Mouse (Mus musculus): ENCODE measurements around the gene Nom1.
"Not testable (repeated sequence)": the region's sequence is repeated elsewhere in the genome, so short reads cannot be mapped to it uniquely, and the experiment has no call there.

The Nom1 gene

GRCm38 (mm10) chr5:29434228-29434871 is at the start of gene Nom1:
TSS of gene Nom1 (plus strand) at chr5:29434664.
- DNase-seq, result peak; percentile 92 to 95

DNA sequence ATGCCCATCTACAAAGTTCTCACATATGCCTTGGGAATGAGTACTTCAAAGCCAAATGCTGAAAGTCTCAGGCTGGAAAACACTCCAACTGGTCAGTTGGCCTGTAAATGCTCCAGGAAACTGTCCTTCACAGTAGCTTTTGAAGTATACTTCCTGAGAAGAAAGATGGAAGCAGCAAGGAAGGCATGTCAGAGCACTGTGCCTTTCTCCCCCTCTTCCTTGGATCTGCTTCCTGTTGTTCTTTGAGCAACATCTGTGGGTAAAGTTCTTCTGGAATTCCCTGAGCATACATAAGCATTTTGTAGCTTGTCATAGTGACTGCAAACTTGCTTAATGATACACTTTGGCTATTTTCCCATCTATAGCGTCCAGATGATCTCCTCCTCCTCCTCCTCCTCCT is 46.9 kb upstream of the Nom1 start:
- DNase-seq, result no peak

DNA sequence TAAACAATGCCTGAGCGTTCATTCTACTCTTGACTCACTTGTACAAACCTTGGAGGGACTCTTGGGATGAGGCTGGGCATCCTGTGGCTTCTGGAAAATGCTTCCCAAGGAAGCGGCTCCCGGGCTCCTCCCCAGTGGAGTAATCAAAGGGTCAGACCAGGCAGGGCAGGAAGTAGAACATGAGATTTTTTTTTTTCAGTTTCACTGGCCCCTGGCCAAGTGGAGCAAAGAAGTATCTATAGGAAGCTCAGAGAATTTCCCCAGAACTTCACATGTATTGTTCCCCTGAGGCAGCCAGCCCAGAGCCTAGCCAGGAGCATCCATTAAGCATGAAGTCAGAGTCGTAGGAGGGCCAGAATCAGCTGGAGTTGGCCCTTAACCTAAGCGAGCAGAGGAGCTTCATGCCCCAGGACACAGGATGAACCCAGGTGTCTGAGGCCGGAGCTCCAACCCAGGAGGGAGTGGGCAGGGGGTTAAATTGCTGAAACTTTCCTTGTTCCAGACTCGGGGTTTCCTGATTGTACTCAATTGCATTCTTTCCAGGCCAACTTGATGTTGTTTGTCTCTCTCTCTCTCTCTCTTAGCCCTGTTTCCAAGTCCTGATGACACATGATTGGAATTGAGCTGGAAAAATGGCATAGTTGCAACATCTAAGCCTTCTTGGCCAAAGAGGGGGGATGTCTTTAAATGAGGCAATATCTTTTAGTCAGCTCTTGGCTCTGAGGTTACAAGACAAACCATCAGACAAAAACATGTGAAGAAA is 46.1 kb upstream of the Nom1 start:
- DNase-seq, result peak; percentile 12 to 46

- DNase-seq, result peak; percentile 90 to 91
Observed at GRCm38 (mm10) chr5:29388944-29389765, 45.3 kb upstream of the Nom1 start.

GRCm38 (mm10) chr5:29398427-29398826 is 36.0 kb upstream of the Nom1 start:
- DNase-seq, result peak in 1 of 2 experiments; percentile 10

- no peak for DNase-seq
Observed at GRCm38 (mm10) chr5:29410854-29411253, 23.6 kb upstream of the Nom1 start.

DNA sequence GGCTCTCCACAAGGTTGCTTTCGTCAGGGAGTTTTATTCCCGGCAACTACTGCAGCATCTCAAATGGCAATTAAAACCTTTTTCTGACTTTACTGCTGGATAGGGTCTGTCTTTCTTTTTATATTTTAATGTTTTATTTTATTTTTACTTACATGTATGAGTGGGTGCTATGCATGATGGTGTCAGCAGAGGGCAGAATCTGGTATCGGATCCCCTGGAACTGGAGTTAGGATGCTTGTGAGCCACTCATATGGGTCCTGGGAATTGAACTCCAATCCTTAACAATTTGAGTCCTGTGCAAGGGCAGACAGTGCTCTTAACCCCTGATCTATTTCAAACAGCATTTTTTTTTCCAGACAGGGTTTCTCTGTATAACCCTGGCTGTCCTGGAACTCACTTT is 21.4 kb upstream of the Nom1 start:
- DNase-seq, result peak; percentile 5 to 19

GRCm38 (mm10) chr5:29423330-29423729 is 11.1 kb upstream of the Nom1 start:
- DNase-seq, result not testable (repeated sequence)

- peak; percentile 56 to 68 for DNase-seq
Observed at GRCm38 (mm10) chr5:29434872-29435358, 451 bp downstream of the Nom1 start.

DNA sequence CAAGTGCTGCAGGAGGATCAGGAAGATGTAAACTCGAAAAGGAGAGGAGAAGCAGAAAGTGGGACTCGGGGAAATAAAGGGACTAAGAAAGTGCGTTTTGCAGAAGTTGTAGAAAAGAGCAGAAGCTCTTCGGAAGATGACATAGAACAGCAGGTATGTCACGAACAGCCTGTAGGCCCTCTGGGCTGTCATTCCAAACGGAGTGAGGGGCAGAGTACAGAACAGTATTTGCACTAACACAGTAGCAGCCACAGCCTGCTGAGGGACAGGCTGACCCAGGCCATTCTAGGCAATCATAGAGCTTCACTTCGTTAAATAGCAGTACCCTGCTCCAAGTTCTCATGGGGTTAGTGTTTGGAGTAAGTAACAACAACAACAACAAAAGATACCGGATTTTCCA is 1.0 kb downstream of the Nom1 start:
- DNase-seq, result no peak

GRCm38 (mm10) chr5:29436728-29437127 is 2.3 kb downstream of the Nom1 start:
- not testable (repeated sequence) for DNase-seq

DNA sequence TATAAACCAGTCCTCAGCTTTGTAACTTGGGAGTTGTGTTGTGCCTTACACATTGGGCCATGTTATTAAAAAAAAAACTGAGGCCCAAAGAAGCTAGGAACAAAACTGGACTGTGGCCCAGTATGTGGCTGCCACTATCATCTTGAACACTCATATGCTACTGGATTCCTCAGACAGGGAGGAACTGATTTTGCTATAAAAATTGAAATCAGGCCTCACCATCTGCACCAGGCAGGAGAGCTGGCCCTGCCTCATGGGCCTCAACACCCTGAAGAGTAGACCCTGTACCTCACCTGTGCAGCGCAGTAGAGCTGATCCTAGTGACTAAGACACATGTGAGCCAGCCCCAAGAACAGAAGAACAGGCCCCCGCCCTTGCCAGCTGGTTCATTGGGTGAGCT is 10.8 kb downstream of the Nom1 start:
- DNase-seq, result no peak

DNA sequence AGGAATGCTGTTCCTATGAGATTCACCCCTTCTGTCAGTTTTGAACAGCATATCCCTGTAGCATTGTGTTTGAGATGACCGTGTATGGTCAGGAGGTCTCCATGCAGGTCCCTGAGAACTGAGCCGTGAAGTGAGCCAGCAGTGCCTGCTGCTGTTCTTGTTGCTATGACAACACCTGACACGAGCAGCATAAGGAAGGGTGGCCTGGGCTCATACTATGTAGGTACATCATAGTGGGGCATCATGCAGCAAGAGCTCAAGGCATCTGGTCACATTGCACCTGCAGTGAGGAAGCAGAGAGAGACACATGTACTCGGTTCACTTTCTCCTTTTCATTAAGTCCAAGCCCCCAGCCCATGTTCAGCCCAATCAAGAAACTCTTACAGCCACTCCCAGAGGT is 17.9 kb downstream of the Nom1 start:
- DNase-seq, result no peak

DNA sequence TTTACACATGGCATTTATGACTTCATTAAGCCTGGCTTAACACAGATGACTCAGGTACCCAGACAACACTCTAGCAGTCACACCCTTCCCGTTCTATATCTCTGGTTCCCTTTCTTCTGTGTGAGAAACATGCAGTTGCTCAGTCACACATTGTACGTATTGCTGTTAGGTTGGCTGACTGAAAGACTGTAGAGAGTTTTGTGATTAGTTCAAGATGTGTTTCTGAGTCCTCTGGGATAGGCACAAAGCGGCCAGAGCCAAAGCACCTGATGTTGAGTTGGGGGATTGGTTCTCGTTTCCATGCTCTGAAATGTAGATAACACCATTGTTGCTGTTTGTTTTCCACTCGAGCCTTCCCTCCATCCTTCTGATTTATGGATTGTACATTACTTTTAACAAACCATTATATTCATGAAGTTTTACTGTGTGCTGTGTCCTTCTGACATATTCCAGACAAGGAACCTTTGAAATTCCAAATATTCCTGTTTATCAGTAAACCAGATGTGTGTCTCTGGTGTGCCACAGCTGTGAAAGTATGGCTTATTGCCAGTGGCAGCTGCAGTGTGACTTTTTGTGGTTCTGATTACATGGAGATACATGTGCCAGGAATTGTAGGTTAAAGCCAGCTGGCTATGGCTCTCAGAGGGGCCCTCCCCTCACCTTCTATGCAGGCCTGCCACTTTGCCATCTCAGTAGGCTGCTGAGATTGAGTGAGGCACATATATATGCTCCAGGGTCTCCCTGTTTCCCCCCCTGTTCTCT is 22.6 kb downstream of the Nom1 start:
- DNase-seq, result no peak

DNA sequence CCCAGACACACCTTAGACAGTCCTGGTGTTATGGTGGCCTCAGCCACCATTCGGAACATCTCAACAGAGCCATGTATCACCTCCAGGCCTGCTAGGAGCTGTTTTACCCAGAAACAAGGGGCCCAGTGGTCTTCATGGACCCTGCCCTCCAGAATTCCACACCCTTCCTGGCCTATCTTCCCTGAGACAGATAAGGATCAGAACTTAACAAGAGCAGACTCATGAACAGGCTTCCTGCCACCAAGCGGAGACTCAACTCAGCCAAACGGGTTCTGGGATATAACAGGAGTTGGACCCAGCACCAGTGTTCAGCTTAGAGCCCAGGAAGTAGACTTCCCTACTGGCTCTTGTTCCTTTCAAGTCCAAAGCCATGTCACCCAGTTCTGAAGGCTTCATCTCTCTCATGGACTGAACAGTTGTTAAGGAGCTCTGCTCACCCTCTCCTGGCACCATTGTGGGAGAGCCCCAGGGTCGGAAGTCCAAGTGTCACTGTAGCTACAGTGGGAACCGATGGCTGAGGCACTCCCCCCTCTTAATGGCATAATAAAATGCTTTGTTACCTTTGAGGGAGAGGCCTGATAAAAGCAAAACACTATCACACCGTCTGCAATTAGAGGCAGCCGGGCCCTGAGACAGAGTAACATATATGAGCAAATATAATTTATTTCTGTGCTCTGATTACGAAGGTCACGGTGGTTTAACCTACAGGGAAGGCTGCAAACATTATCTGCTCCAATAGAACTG is 28.7 kb downstream of the Nom1 start:
- no peak for DNase-seq

DNA sequence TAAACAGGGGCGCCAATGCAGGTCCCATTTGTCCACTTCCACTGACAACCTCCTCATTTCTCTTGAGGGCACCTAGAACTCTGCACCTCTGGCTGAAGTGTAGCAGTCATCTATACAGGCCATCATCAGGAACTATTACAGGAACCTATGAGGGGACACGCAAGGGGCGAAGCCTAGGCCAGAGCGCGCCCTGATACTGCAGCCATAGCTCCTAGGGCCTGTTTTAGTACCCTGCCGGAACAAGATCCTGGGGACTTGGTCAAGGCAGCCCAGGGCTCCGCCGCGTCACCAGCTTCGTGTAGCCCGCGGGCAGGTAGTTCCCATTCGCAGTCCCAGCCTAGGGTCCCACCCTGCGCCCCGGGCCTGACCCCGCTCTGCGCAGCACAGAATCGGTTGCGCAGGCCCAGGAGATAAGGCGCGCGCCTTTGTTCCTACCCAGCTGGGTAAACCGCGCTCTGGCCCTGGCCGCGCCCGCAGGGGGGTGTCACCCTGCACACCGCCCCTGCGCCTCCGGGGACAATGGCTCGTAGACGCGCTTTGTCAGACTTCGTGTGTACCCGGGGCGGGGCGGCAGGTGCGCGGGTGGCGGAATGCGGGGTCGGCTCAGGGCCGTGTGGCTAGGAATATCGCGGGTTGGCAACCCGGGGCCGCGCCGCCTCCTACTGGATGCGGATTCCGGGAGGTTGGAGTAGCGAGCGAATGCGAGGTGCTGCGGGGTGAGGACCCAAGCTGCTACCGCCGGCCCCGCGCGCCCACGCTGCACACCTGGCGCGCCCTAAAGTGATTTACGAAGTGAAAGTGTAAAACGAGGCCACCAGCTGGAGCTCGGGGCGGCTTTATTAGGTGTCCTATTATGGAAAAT is 33.3 kb downstream of the Nom1 start:
- DNase-seq, result peak in 1 of 2 experiments; percentile 23

GRCm38 (mm10) chr5:29468351-29469065 is 34.0 kb downstream of the Nom1 start:
- DNase-seq, result no peak

- DNase-seq, result no peak
Observed at GRCm38 (mm10) chr5:29469501-29469900, 35.0 kb downstream of the Nom1 start.

DNA sequence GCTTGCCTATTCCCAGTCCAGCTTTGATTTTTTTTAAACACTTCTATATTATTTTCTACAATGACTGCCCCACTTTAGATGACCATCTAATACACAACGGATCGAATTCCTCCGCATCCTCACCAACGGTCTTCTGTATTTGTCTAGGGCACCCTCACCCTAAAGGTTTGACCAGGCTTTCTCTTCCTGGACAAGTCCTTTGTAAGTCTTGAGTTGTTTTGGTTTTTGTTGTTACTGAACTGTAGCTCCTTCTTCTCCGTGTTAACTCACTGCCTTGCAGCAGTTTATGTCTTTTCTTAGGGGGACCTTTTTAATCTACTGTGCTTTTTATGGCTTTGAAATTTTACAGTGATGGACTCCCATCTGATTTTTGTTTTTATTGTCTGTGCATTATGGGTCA is 35.8 kb downstream of the Nom1 start:
- DNase-seq, result no peak

- DNase-seq, result no peak
Observed at GRCm38 (mm10) chr5:29470851-29471394, 36.5 kb downstream of the Nom1 start.

Data from kidney, postnatal 4 days (tissue).